Mouse (Mus musculus) CH12.LX (cell line): ENCODE data around the gene Trim16.

ENCODE experiments used
- CTCF ChIP-seq, 2 experiments: IDR thresholded peaks in 1 of 2; conservative IDR thresholded peaks in 1 of 2; 2 replicates each; pipeline ENCODE4 v1.5.1; 2011 to 2012; ENCODE audit warnings: low read depth in 2 of 2, low read length in 2 of 2, improper control_type of control experiment in 1 of 2, inconsistent platforms in 1 of 2, mild to moderate bottlenecking in 1 of 2, moderate library complexity in 1 of 2
- EP300 ChIP-seq: IDR thresholded peaks from 2 replicates; pipeline ENCODE4 v1.6.1; 2011; ENCODE audit warnings: low read length, improper control_type of control experiment
- MAFK ChIP-seq: IDR thresholded peaks from 2 replicates; pipeline ENCODE4 v1.6.1; 2011; ENCODE audit warnings: low read length, improper control_type of control experiment; ENCODE audit not compliant: insufficient replicate concordance
- TBP ChIP-seq: conservative IDR thresholded peaks from 2 replicates; pipeline ENCODE4 v1.6.1; 2011; ENCODE audit warnings: low read depth, low read length, improper control_type of control experiment

DNA sequence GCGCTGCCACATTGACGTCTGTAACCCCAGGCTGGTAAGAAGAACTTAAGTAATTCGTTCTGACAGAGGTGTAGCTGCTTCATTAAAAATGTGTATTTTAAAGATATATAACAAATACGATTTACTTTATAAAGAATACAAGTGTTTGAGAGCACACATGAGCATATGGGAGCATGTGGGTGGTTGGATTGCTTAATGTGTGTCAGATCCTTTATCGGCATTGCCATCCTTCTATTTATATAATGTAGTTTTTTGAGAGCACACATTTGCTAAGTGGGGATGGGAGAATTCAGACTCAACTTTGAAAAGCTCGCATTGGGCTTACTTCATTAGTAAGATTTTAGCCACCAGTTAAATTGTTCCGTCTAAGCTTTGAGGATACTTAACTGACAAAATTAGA is 43.5 kb upstream of the Trim16 start:
- no peak for TF ChIP-seq MAFK
- TF ChIP-seq EP300: no peak
- TF ChIP-seq CTCF (conservative IDR thresholded peaks at IDR 0.05 in 1 of 2, IDR thresholded peaks at IDR 0.05 in 1 of 2; ENCODE audit: low read depth in 2 of 2, low read length in 2 of 2): no peak
- no peak for TF ChIP-seq TBP
